Mouse (Mus musculus) 3T3-L1 (cell line): Measurements from ENCODE around the gene Olfr488.
"Not testable (repeated sequence)": the region's sequence is repeated elsewhere in the genome, so short reads cannot be mapped to it uniquely, and the experiment has no call there.

Experiments
- DNase-seq: peaks from one replicate; pipeline ENCODE4 v3.0.0-alpha.2; 2015; ENCODE audit warnings: low read depth, low spot score

The Olfr488 gene

DNA sequence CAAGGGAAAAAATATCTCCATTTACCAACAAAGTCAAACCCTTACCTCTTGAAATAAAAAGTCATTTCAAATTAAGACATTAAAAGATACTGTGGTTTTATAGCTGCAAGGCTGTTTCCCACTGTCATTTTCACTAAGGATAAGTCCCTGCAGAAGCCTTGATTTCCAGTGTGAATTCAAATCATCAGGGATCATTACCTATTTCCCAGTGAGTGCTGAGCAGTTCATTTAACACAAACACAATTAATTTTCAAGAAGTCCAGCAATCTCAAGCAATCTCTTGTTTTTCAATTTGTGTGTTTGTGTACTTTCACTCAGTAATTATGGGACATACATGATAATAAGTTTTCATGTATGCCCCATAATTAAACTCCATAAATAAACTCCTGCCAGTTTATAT, at the start of gene Olfr488:
Olfr488 (minus strand) TSS at position 101 of the 400 bp plus-strand sequence.
- no peak for DNase-seq

DNA sequence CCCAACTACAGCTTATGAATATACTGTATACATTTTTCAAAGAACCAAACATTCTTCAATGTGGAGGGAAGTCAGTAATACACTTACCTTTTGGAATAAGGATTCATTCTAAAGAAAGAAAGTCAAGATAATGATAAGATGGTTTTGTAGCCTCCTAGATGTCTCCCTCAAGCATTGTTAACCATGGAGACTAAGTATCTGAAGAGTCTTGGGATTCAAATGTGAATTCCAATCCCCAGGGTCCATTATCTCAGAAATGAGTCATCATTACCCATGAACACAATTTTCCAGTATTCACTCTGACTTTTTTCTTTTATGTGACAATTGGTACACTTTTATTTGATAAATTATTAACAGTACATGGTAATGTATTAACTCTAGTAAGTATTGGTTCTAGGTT, 30.7 kb upstream of the Olfr488 start, which contains the start of gene Olfr490:
Olfr490 (minus strand) TSS at position 101 of the 400 bp plus-strand sequence.
- DNase-seq = no peak

DNA sequence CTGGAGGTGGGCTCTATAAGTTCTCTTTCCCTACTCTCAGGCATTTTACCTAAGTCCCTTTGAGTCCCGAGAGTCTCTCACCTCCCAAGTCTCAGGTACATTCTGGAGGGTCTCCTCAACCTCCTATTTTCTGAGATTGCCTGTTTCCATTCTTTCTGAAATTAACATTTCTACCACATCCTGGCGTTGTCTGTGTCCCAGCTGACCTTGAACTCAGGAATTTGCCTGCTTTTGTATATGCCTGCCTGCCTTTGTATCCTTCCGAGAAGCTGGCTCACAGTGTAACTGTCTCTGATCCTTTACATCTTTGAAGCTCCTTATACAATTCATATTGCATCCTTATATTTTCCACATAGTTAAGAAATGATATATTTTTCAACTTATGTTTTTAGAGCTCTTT, 24.6 kb downstream of the Olfr488 start:
- no peak for DNase-seq

DNA sequence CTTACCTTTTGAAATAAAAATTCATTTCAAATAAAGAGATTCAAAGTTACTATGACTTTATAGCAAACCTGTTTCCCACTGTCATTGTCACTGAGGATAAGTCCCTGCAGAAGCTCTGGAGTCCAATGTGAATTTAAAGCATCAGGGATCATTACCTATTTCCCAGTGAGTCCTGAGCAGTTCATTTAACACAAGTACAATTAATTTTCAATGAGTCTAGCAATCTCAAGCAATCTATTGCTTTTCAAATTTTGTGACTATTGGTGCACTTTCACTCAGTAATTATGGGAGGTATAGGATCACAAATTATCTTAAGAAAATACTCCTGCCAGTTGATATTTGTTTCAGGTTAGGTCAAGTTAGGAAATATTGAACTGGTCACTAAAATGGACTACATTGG, 43.6 kb downstream of the Olfr488 start, which contains the start of gene Olfr487:
Olfr487 (minus strand) TSS at position 101 of the 400 bp plus-strand sequence.
- DNase-seq = not testable (repeated sequence)
